Mouse (Mus musculus) frontal cortex, adult (tissue): ENCODE data around the gene Ube4a.
"Not testable (repeated sequence)": the region's sequence is repeated elsewhere in the genome, so short reads cannot be mapped to it uniquely, and the experiment has no call there.

Source experiments
- ATAC-seq: cut with Nextera tagmentation; 2 replicates; pipeline ENCODE4 v1.9.2; 2017; ENCODE audit warnings: mild to moderate bottlenecking, moderate library complexity, mixed read lengths; ENCODE audit not compliant: low TSS enrichment

Ube4a gene

DNA sequence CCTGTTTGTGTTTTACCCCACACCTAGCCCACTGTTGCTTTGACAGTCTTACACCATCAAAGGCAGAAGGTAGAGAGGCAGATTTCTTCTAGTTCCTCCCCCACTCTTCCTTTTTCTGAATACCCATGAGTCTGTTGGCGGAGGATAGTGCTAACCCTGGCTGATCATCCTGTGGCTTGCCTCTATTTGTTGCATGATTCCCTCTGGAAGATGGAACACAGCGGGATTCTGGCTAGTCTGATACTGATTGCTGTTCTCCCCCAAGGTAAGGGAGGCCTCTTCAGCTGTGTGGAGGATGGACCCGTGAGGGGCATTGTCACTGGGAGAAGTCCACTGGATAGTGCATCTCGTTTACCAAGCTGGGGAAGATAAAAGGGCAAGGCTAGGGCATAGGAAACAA, 16.3 kb upstream of the Ube4a start, which contains the start of gene Cd3d:
TSS of gene Cd3d (plus strand) at position 111 of the 400 bp plus-strand sequence.
- ATAC-seq: no peak

DNA sequence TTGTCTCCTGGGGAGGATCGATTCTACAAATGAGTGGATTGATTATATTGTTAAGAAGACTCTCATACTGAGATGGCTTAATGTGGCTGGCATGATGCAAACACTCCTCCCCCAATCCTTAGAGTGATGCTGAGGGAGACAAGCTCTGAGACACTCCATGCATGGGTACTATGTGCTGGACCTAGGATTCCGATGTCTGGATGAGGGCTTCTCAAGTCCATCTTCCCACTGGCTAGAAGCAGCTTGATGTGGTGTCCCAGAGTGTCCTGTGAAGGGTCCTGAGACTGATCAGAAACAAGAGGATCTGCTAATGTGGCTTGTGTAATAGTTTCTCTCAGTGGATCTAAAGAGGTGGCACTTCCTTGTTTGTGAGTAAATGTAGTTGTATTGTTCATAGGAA, 15.7 kb upstream of the Ube4a start:
- ATAC-seq: no peak

DNA sequence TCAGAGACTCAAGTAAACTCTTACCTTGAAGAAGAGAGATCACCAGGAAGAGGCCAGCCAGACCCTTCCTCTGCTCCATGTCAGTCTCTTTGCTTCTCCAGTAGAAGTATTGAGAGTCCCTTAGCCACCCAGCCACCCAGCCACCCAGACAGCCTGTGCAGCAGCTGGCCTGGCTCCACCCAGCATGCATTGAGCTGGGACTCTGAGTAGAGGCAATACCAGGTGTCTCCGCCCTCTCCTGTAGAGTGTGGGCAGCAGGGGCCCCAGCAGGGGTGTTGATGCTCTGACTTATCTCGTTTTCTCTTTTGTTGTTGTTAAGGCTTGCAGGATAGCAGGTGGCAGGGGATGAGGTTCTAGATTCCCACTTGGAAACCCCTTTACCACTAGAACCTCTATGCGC, 14.8 kb upstream of the Ube4a start, which contains the start of gene Cd3g:
TSS of gene Cd3g (minus strand) at position 190 of the 400 bp plus-strand sequence.
- no peak for ATAC-seq

DNA sequence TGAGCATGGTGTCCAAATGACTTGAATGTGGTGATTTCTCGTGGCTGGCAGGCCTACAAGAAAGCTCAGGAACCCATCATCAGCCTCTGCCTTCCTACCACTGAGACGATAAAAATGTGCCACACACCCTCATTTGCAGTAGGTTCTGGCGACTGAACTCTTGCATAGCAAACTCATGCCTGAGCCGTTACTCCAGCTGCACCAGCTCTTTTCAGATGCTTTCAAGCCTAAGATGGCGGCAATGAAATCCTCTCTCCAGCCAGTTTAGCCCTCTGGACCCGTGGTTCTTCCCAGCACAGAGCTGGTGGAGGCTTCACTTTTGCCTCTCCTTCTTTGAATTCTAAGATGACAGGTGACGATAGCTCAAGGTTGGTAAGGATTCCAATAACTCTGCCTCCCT, 14.4 kb upstream of the Ube4a start:
- no peak for ATAC-seq

DNA sequence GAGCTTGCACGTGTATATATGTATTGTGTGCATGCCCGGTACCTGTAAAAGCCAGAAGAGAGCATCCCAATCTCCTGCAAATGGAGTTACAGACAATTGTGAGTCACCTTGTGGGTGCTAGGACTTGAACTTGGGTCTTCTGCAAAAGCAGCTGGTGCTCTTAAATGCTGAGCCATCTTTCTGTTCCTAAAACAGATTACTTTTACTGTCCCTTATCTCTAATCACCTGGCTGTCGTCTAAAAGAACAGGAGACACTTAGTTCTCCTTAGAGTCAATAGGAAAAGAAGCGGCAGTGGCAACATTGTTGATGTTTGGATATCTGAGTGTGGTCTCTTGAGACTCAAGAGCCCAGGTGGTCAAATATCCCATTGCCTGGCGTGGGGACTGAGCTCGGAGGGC, 12.4 kb upstream of the Ube4a start:
- no peak for ATAC-seq

DNA sequence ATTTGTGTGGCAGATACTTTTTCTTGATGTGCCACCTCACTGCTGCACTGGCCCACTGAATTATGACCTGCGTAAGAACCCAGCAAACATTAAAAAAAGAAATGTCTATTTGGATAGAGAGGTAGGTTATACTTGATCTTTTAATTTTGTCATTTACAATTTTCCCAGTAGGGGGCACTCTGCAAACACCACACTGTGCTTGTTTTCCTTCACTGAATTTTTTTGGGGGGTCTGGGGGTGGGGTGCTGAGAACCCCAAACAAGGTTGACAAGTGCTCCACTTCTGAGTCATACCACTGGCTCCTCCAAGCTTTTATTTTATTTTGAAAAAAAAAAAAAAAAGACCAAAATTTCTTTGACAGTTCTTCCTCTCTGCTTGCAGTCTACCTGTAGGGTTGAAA, 4.0 kb upstream of the Ube4a start:
- ATAC-seq: no peak

DNA sequence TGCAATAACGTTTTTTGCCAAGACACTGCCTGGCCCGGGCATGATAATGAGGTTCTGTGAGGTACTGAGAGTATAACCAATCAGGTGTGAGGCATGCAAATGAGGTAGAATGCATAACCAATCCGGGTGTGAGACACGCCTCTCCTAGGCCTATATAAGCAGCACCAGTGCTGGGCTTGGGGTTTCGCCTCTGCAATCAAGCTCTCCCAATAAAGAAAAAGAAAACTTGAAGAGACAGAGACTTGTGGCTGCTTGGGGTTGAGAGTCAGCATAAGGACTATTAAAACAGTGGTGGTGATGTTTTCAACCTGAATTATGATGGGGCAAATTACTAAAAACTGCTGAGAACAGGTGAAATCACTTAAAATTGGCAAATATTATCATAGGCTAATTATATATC, 2.4 kb upstream of the Ube4a start:
- ATAC-seq: not testable (repeated sequence)

DNA sequence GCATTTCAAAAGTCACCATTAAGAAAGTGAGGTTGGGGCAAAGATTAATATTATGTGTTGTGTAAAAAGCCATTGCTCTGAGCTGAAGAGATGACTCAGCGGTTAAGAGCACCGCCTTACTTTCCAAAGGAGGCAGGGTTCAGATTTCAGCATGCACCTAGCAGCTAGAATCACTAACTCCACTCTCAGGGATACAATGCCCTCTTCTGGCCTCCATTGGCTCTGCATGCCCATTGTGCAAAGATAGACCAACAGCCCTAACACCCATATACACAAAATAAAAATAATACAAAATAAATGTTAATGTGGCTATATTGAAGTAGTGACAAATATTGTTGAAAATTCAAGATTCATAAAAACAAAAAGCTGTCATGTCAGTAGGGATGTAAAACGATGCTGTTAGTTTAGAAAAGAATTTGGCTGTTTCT, 1.4 kb upstream of the Ube4a start:
- ATAC-seq: 0 out of 2 replicates have a peak, but pooled peaks have one; percentile 32

DNA sequence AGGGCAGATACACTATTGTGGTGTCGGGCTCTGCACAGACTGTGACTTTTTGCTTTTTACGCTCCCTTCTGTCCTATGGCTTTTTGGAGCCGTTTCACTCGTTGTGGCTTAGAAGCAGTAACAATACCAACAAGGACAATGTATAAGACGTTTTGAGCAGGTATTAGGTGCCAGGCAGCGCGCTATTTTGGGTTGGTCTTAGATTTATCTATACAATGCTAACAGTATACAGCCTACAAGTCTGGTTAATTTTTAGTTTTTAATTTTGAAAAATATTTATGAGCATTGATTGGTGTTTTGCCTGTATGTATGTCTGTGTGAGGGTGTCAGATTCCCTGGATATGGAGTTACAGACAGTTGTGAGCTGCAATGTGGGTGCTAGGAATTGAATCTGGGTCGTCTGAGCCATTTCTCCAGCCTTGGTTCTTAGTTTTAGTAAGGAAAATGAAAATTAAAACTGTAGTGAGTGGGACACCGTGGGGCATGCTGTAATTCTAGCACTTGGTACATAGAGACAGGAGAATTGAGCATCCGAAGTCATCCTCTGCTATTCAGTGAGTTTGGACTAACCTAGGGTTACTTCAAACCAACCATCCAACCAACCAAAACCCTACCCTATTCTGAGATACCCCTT, 550 bp upstream of the Ube4a start:
- ATAC-seq: no peak

DNA sequence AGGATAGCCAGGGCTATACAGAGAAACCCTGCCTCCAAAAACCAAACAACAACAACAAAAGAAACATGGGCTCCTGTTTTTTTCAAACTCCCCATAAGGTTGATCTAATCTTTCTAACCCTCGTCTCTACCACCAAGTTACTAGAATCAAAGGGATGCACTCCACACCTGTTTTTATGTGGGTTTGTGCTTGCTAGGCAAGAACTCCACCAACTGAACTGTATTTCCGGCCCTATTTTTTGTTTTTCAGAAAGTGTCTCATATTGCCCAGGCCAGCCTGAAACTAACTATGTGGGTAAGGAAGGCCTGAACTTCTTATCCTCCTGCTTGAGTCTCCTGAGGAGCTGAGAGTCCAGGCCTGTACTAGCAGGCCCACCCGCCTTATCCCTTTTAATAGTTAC, 11.0 kb downstream of the Ube4a start:
- no peak for ATAC-seq

DNA sequence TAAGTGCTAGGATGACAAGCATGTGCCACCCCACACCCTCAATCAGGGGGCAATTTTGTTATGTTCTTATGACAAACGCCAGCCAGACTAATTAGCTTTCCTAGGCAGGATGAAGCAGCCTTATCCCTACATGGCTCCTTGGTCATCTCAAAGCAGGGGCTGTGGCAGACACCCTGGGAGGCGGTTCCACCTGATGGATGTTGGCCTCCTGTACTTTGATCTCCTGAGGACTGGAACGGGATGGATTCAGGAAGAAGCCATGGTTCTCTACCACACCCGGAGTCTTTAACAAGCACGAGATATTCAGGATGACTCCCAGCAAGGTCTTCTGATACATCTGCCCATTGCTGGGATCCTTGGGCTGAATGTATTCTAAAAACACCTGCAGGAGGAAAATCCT, 17.6 kb downstream of the Ube4a start:
- no peak for ATAC-seq

DNA sequence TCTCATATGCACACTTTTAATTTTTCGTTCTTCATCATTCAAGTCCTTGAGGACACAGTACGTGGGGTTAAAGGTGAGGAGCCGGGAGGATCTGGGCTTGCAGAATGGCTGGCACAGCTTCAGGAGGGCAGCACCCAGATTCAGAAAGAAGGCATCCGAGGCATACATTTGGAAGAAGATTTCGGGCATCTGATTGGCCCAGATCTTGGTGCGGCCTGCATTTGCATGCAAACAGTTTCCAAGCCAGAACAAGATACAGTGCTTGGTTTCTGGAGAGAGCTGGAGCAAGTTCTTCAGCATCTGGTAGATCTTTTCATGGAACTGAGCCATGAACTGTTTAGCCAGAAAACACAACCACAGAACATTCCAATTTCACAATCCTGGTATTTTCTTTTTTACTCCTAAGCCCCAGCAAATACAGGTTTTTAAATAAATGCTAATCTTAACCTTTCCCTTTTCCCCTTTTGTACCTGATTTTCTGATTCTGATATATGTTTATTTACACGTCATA, 19.2 kb downstream of the Ube4a start:
- ATAC-seq: no peak

DNA sequence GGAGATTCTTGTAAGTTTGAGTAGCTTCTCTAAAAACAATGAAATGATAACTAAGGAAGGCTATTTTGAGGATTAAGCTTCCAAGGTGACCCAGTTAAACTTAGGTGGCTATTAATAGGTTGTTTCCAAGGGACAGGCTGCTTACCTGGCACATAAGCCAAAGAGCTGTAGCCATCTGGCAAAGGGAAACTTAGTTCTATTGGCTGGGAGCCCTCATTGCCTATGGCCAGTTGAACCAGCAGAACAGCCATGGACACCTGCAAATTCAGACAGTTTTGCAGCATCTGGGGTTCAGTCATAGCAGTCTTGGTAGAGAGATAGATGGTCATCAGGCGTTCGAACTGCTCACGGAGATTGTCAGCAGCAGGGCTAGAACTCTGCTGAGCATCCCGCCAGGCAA, 23.0 kb downstream of the Ube4a start:
- no peak for ATAC-seq

DNA sequence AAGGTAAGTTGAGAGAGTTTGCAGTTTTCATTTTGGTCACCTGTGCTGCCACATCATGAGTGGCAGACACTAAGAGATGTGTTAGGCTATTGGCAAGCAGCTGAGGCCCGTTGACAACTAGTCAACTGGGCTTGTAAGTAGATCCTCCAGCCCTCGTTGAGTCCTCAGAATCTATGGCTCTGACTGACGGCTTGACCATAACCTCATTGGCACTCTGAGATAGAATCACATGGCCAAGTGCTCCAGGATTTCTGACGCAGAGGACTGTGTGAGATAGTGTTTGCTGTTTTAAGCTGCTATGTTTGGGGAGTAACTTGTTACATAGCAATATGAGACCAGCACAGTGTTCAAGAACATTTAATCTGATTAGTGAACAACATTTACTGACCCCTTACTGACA, 23.6 kb downstream of the Ube4a start:
- ATAC-seq: no peak

DNA sequence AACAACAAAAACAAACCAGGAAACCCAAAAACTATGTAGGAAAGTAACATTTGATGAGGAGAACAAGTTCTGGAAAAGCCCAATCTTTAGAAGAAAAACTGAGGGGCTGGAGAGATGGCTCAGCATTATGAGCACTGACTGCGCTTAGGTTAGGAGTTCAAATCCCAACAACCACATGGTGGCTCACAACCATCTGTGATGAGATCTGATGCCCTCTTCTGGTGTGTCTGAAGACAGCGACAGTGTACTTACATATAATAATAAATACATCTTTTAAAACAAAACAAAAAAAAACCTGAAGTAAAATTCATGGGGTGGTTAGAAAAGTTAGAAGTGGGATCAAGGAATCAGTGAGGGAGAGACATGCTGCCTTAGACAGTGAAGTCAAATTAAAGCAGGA, 43.9 kb downstream of the Ube4a start:
- ATAC-seq: no peak

DNA sequence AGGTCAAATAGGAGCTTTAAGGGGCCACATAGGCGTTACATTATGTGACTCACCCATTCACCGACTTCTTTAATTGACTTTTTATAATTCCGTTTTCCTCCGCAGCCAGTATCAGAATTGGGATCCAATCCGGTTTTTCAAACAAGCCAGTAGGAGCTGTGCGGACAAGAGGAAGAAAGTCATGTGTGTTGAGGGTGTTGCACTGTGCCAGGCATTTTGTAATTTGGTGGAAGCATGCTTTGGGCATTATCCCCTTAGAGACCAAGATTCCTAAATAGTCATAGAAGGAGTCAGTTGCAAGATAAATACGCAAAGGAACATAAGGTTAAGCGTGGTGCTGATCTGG, 44.3 kb downstream of the Ube4a start:
- ATAC-seq: peak; percentile 78

DNA sequence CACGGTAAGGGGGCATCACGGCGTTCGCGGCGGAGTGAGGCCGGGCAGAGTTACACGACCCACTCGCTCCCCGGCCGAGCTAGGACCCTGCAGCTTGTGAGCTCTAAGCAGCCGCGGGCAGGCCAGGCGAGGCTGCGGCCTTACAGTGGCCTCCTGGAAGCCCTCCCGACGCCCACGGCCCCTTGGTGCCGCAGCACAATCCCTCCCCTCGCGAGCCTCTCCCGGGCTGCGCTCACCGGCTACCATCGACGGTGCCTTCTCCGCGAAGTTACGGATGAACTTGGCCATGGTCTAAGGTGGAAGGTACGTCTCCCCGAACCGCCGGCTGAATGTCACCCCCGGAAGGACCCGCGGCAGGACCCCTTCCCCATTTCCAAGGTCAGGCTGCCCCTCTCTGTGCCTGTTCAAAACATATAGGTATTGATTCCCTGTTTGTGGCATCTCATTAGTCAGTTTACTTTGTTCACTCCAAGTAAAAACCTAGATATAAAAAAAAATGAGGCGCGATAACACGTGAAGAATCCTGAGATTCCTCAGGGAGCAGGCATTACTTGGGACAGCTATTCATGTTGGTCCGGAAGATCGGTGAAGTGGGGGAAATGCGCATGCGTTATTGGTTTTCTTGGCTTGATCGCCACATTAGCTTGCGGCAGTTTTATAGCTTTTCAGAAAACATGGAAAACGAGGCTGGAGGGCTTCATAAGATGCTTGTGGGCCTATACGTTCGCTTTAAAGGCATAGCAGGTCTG, 44.9 kb downstream of the Ube4a start, which contains the start of gene Atp5l:
TSS of gene Atp5l (minus strand) at position 369 of the 749 bp plus-strand sequence.
- peak; percentile 86 for ATAC-seq

DNA sequence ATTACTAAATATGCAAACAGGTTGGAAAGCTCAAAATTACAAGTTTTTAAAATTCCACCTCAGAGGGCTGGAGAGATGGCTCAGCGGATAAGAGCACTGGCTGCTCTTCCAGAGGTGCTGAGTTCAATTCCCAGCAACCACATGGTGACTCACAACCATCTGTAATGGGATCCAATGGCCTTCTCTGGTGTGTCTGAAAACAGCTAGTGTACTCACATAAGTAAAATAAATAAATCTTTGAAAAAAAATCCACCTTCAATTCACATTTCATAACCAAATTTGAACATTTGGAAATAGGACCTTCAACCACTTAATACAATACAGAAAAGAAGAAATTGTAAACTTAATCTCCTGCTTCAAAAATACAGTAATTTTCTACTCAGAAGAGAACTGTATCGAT, 45.8 kb downstream of the Ube4a start:
- no peak for ATAC-seq

DNA sequence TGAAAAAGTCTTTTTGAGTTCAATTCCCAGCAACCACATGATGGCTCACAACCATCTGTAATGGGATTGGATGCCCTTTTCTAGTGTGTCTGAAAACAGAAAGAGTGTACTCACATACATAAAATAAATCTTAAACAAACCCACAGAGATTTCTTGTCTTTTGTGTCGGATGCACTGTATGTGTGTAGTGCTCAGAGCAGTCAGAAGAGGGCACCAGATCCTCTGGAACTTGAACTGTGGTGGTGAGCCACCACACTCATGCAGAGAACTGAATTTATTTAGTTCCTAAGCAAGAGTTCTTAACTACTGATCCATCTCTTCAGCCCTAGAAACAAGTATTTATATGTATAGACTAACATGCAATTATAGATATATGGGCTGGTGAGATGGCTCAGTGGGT, 49.2 kb downstream of the Ube4a start:
- no peak for ATAC-seq

DNA sequence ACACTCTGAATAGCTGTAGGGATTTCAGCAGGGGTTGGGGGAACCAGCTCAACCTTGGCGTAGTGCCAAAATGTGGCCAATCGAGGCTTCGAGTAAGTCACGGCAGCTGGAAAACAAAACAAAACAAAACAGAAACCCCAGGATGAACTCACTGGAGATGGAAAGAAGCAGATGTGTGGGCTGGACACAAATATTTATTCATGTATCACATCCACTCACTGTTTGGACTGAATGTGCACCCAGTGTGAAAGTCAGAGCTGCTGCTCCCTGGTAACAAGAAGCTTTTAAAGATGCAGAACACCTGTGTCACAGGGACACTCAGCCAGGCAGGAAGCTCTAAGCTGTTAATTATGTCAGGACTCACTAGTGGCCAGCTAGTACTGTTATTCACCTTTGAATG, 50.7 kb downstream of the Ube4a start:
- ATAC-seq: no peak

DNA sequence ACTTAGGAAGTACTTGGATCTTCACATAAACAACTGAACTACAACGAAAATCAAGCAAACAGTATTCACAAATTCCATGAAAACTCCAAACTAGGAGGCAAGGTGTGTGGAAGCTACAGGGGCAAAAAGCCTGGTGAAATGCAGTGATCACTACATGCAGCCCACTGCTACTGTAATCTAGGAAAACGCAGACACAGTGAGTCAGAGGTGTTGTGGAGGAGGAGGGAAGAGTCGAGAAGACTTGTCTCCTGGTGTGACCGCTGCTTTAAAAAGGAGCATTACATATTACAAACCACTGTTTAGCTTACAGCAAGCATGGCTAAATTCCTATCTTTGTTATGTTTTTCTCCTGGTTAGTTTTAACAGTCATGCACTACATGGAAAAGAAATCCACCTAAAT, 54.0 kb downstream of the Ube4a start:
- ATAC-seq: peak; percentile 92

DNA sequence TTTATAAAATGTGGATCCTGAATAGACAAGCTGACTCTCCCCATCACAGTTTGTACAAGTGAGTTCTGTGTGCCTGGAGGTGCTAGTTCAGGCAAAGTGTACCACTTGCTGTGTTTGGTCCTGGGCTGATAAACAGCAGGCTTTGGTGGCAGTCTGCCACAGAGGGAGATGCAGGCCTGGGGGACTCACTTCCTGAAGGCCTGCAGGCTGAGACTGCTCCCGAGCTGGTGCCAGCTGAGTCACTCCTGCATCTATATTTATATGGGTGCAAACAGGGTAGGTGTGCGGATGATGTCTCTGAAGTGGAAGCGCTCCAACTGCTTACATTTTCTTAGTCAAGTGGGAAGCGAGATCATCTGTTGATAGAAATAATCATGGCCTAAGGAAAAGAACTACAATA, 59.8 kb downstream of the Ube4a start:
- peak; percentile 83 for ATAC-seq

DNA sequence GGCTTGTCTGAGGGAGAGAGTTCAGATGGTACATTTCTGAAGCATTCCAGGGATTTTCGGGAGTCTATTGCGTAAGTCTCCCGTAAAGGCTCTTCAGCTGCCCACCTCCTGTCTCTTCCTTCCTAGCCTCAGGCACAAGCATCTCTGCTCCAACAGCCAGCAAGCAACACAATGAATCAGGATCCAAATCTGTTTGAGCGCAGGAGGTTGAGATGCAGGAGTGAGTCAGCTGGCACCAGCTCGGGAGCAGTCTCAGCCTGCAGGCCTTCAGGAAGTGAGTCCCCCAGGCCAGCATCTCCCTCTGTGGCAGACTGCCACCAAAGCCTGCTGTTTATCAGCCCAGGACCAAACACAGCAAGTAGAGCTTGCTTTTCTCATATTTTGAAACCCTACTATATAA, 60.4 kb downstream of the Ube4a start:
- ATAC-seq: peak; percentile 88
